Mouse (Mus musculus) midbrain, embryonic 14.5 days (tissue): ENCODE data around the gene Rapgef5. TPM values are rescaled to one million over a fixed set of nuclear protein-coding genes. Genes with fewer than 3 reads are reported as not detected.

Experiments used
- ATAC-seq: fragments of 200-750 bp; cut with Nextera tagmentation; 2 replicates; pipeline ENCODE4 v1.8.0; 2017; ENCODE audit warnings: moderate number of reproducible peaks, moderate library complexity; ENCODE audit not compliant: low FRiP score, low TSS enrichment
- DNase-seq: peaks from one replicate; pipeline ENCODE4 v3.0.0-alpha.2; 2015
- H3K27ac ChIP-seq: fragments of 300-500 bp; sonication (generic); replicated peaks from 2 replicates; pipeline ENCODE4 v1.5.1; 2014; ENCODE audit warnings: mild to moderate bottlenecking, low read depth, low read length, moderate library complexity
- H3K27me3 ChIP-seq: fragments of 300-500 bp; sonication (generic); 2 replicates; pipeline ENCODE4 v1.6.1; 2014; ENCODE audit warnings: low read length, control low read depth, mixed read lengths; ENCODE audit not compliant: control insufficient read depth, insufficient read depth
- H3K36me3 ChIP-seq: fragments of 300-500 bp; sonication (generic); 2 replicates; pipeline ENCODE4 v1.6.1; 2014; ENCODE audit warnings: low read length, control low read depth; ENCODE audit not compliant: control insufficient read depth, insufficient read depth
- H3K4me1 ChIP-seq: fragments of 300-500 bp; sonication (generic); 2 replicates; pipeline ENCODE4 v1.6.1; 2014; ENCODE audit warnings: mild to moderate bottlenecking, antibody characterized with exemption, low read length, control low read depth; ENCODE audit not compliant: control insufficient read depth, insufficient read depth
- H3K4me2 ChIP-seq: fragments of 300-500 bp; sonication (generic); 2 replicates; pipeline ENCODE4 v1.6.1; 2014; ENCODE audit warnings: mild to moderate bottlenecking, low read length, moderate library complexity
- H3K4me3 ChIP-seq: fragments of 300-500 bp; sonication (generic); replicated peaks from 2 replicates; pipeline ENCODE4 v1.5.1; 2014; ENCODE audit warnings: low read depth, low read length
- H3K9ac ChIP-seq: fragments of 300-500 bp; sonication (generic); replicated peaks from 2 replicates; pipeline ENCODE4 v1.6.1; 2014; ENCODE audit warnings: mild to moderate bottlenecking, low read length, moderate library complexity
- H3K9me3 ChIP-seq: fragments of 300-500 bp; sonication (generic); 2 replicates; pipeline ENCODE4 v1.6.1; 2016; ENCODE audit warnings: low read length, control low read depth, mixed read lengths; ENCODE audit not compliant: control insufficient read depth
- WGBS: fragments of 180-500 bp; shearing (Covaris S2); extraction: QIAGEN DNeasy Blood & Tissue Kit; methylation state at CpG from one replicate; pipeline ENCODE4 v1.1.7; 2014; 5-methylcytosine and 5-hydroxymethylcytosine counted together
- polyA plus RNA-seq: library from polyadenylated mRNA; unstranded; fragments of >200 nt; fragmentation: Nextera tagmentation; extraction: Ambion mirVana; gene quantifications from 2 replicates; pipeline ENCODE4 v1.2.1, GENCODE M21; 2014

The Rapgef5 gene
- polyA plus RNA-seq, 1 experiment from 2014 or later: 50.8 TPM

GRCm38 (mm10) chr12:117736130-117736529 is 219.9 kb downstream of the Rapgef5 start:
- peak overlapping the region; percentile 60 for H3K27ac ChIP-seq
- no peaks in the 10 kb centered on the region for H3K9me3 ChIP-seq
- H3K9ac ChIP-seq: no peak overlapping the region
- H3K36me3 ChIP-seq: peaks cover 15% of the 10 kb centered on the region
- no peak overlapping the region for H3K4me2 ChIP-seq
- 94% methylated on average over 3 of the region's 3 CpGs for WGBS
- ATAC-seq (no peak), DNase-seq (no peak)
- H3K27me3 ChIP-seq: no peaks in the 10 kb centered on the region
- peaks cover 19% of the 10 kb centered on the region for H3K4me1 ChIP-seq
- H3K4me3 ChIP-seq: no peak overlapping the region

GRCm38 (mm10) chr12:117736928-117737327 is 220.6 kb downstream of the Rapgef5 start:
- Histone ChIP-seq H3K4me3 (no peak overlapping the region), H3K9me3 (no peaks in the 10 kb centered on the region), H3K36me3 (peaks cover 8% of the 10 kb centered on the region; the same call in 1 of the 2 replicates), H3K4me1 (peaks cover 19% of the 10 kb centered on the region), H3K4me2 (no peak overlapping the region), H3K27ac (peak overlapping the region; percentile 60), H3K27me3 (no peaks in the 10 kb centered on the region), H3K9ac (no peak overlapping the region)
- 19% methylated on average over 2 of the region's 2 CpGs for WGBS
- DNase-seq (peak; percentile 85), ATAC-seq (peak; percentile 90)

DNA sequence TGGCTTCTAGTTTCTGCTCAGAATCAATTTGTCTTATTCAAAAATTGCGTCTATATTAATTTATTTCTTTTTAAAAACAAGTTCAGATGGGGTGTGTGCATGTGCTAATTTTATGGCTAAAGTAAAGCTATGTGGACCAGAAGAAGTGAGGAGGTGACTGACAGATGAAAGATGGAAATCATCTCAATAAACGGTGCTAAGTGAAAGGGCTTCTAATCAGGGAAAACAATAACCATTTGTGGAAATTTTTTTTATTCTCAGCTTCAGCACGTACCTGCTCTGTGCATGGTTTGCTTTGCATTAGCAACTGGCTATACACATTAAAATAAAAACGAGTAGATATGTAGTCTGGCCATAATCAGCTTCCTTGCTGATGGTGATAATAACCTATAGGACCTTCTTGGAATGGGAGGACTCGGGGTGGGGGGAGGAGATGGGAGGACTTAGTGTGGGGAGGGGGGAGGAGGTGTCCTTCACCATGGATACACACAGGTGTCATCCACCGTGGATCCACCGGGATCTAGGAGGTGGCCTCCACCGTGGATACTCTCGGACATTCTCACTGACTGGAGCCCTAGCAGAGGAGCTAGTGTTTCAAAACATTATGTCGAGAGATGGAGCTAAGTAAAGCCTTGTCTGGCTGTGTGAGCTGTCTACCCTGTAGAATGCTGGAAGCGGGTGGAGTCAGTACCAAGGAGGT is 221.2 kb downstream of the Rapgef5 start:
- Histone ChIP-seq H3K36me3 (peaks cover 6% of the 10 kb centered on the region), H3K4me3 (no peak overlapping the region), H3K9ac (no peak overlapping the region; the same call in 1 of the 2 replicates), H3K27ac (peak overlapping the region; percentile 60), H3K9me3 (no peaks in the 10 kb centered on the region), H3K27me3 (no peaks in the 10 kb centered on the region), H3K4me1 (peaks cover 19% of the 10 kb centered on the region), H3K4me2 (no peak overlapping the region)
- DNase-seq (no peak), ATAC-seq (peak; percentile 15)
- WGBS: 70% methylated on average over 11 of the region's 11 CpGs

DNA sequence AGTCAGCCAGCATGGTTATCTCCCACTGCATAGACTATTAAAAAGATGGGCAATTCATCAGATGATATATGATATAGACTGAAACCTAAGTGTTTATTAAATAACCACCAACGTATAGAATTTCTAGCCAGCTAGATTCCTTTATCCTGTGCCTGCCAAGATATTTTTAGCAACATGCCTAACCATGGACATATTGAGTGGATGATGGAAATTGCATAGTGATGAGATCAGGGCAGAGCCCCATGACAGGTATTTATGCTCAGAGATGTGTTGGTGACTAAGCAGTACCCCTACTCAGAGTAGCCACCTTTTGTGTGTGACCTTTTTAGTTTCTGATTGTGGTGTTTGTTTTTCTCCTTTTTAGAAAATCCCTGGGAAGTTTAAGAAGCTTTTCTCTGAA is 226.2 kb downstream of the Rapgef5 start:
- no peaks in the 10 kb centered on the region for H3K9me3 ChIP-seq
- no peak overlapping the region for H3K4me2 ChIP-seq
- no peak overlapping the region for H3K4me3 ChIP-seq
- no peak for DNase-seq
- H3K9ac ChIP-seq: no peak overlapping the region
- 78% methylated on average over 1 of the region's 1 CpGs for whole genome bisulfite sequencing
- no peaks in the 10 kb centered on the region for H3K27me3 ChIP-seq
- no peak for ATAC-seq
- no peak overlapping the region for H3K27ac ChIP-seq
- peaks cover 14% of the 10 kb centered on the region for H3K4me1 ChIP-seq
- H3K36me3 ChIP-seq: peaks cover 49% of the 10 kb centered on the region

GRCm38 (mm10) chr12:117744580-117745483 is 228.6 kb downstream of the Rapgef5 start:
- peaks cover 9% of the 10 kb centered on the region for H3K4me1 ChIP-seq
- no peak for DNase-seq
- no peak for ATAC-seq

GRCm38 (mm10) chr12:117746611-117747010 is 230.3 kb downstream of the Rapgef5 start:
- H3K9ac ChIP-seq: no peak overlapping the region
- H3K27ac ChIP-seq: no peak overlapping the region
- DNase-seq (no peak), ATAC-seq (no peak)
- H3K27me3 ChIP-seq: no peaks in the 10 kb centered on the region
- H3K36me3 ChIP-seq: peaks cover 64% of the 10 kb centered on the region
- H3K4me1 ChIP-seq: peaks cover 23% of the 10 kb centered on the region
- 89% methylated on average over 7 of the region's 7 CpGs for WGBS
- no peak overlapping the region for H3K4me3 ChIP-seq
- no peaks in the 10 kb centered on the region for H3K9me3 ChIP-seq
- H3K4me2 ChIP-seq: no peak overlapping the region

More at GRCm38 (mm10) chr12:117744580-117745483, 228.6 kb downstream of the Rapgef5 start:
- Histone ChIP-seq H3K4me2 (no peak overlapping the region), H3K4me3 (no peak overlapping the region), H3K27ac (0 out of 2 replicates have a peak overlapping the region, but pooled peaks have one; percentile 32), H3K9me3 (no peaks in the 10 kb centered on the region), H3K27me3 (no peaks in the 10 kb centered on the region), H3K9ac (no peak overlapping the region), H3K36me3 (peaks cover 65% of the 10 kb centered on the region)
- WGBS: 19% methylated on average over 8 of the region's 8 CpGs

DNA sequence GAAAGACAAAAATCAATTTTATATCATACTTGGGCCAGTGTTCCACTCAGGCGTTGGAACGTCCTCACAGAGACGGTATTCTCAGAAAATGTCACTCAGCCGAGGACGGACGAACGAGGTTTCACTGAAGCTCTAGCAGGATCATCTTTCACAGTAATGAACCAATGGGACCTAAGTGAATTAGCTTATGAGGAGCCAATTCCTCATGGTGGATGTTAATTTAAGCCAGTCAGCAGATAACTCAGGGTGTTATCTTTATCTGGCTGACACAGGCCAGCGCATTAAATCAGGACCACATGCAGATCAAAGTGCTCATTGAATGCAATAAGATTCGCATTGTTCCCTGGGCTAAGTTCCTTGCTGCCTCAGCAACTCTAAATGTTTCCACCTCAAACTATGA is 234.8 kb downstream of the Rapgef5 start:
- DNase-seq (peak; percentile 78), ATAC-seq (peak; percentile 72)
- H3K4me3 ChIP-seq: no peak overlapping the region
- no peaks in the 10 kb centered on the region for H3K9me3 ChIP-seq
- H3K27me3 ChIP-seq: no peaks in the 10 kb centered on the region
- peaks cover 48% of the 10 kb centered on the region for H3K36me3 ChIP-seq
- WGBS: 4% methylated on average over 9 of the region's 9 CpGs
- peak overlapping the region; percentile 86 for H3K27ac ChIP-seq
- H3K9ac ChIP-seq: no peak overlapping the region; the same call in 1 of the 2 replicates
- H3K4me1 ChIP-seq: peaks cover 31% of the 10 kb centered on the region
- H3K4me2 ChIP-seq: peak overlapping the region; percentile 42

DNA sequence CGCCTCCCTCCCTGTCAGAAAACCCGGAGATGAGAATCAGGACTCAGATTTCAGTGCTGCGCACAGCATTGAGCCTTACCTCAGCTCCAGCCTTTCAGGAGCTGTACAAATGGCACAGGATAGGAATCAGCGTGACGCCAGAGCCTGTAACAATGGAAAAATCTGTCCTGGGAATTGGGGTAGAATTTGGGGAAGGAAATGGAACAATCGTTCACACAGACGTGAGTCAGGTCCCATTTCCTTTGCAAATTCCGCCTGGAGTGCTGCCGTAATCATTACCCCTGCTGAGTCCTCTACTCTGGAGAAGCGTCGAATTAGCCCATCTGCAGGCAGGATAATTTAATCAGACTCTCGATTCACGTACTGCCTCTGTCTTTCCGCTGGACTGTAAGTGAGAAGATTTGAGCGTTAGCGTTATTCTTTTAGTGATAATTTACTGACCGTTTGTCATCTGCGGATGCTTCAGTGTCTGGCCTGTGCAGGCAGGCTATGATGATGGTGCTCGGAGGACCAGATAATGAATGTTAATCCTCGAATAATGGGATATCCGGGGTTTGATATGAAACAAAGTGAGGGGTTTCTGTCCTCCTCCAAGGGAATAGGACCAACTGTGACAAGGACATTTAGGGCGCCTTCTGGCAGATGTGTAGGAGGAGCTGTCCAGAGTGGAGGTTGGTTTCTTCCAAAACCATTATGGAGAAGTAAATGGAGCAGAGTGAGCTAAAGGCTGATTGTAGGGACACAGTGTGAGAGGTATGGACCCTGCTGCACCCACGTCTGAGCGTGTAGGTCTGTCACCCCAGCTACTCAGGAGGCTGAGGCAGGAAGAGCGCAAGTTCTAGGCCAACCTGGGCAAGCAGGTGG is 235.5 kb downstream of the Rapgef5 start:
- WGBS: 10% methylated on average over 25 of the region's 25 CpGs
- Histone ChIP-seq H3K27ac (peak overlapping the region; percentile 86), H3K27me3 (no peaks in the 10 kb centered on the region), H3K4me1 (peaks cover 31% of the 10 kb centered on the region), H3K4me2 (peak overlapping the region; percentile 42), H3K9me3 (no peaks in the 10 kb centered on the region), H3K4me3 (0 out of 2 replicates have a peak overlapping the region, but pooled peaks have one; percentile 1), H3K9ac (no peak overlapping the region; the same call in 1 of the 2 replicates), H3K36me3 (peaks cover 49% of the 10 kb centered on the region)
- peak; percentile 82 for DNase-seq
- ATAC-seq: peak; percentile 81
